Mouse (Mus musculus) liver, postnatal 0 days (tissue): ENCODE measurements at regions not wholly inside any gene's neighbourhood (a gene's known extent, or its start where the extent isn't known, plus 50 kb on each side); places are given as distances from the start of the nearest gene placed in this dataset.

ENCODE experiments used
- CTCF ChIP-seq: sonication (generic); IDR thresholded peaks from 2 replicates; pipeline ENCODE4 v1.5.1; 2016; ENCODE audit warnings: antibody characterized with exemption, low read depth
- EP300 ChIP-seq: IDR thresholded peaks from 2 replicates; pipeline ENCODE4 v1.6.1; 2016; ENCODE audit warnings: antibody characterized with exemption, low read depth, mild to moderate bottlenecking

- no peak for TF ChIP-seq CTCF
- TF ChIP-seq EP300: no peak
These were observed 215.6 kb downstream of the Bcor start for GRCm38 (mm10) chrX:11944574-11944973.
